In the genomic region with DNA sequence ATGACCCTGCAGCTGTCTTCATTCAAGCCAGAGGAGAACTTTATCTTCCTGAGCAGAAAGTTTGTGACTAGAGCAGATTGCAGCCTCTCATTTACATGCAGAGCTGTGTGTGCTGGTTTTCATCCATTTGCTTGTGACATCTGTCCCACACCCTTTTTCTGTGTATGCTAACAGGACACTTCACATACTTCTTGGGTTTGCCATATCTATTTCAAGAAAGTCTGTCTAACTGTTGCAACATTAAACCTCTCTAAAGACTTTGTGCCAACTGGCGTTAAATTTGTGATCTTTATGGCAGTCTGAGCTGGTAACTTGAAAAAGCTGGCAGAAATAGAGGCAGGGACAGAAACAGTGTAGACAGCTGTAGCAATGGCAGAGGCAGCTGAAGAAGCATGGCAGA, we compare ENCODE assay signal across 24 mouse cellular contexts.
DNase-seq lines count a peak whose midpoint lies in the region; ATAC-seq lines count a peak whose summit lies in the region.
"Had no signal": no experiment of that assay in that cellular context is flagged by ENCODE, and none has a peak within 500 bp of the region (broad histone marks: within the 10 kb centered on the region; RNA-seq: fewer than 3 reads in every experiment).

No protein-coding gene starts in this region.

- H3K9me3 ChIP-seq in embryonic facial prominence, embryonic 14.5 days (ENCODE audit: control insufficient read depth, low read length): no peaks in the 10 kb centered on the region
- no peaks in the 10 kb centered on the region for H3K9me3 ChIP-seq in embryonic facial prominence, embryonic 10.5 days
- H3K9me3 ChIP-seq: embryonic facial prominence, embryonic 13.5 days; forebrain, embryonic 15.5 days; heart, embryonic 15.5 days; intestine, embryonic 15.5 days; midbrain, embryonic 10.5 days had no signal

- 71% methylated on average over 1 of the region's 1 CpGs for whole genome bisulfite sequencing in embryonic facial prominence, embryonic 14.5 days
- WGBS in embryonic facial prominence, embryonic 10.5 days: 87% methylated on average over 1 of the region's 1 CpGs

- no peaks in the 10 kb centered on the region for H3K27me3 ChIP-seq in embryonic facial prominence, embryonic 14.5 days (replicated peaks; ENCODE audit: control insufficient read depth, insufficient read depth, low read length)
- no peaks in the 10 kb centered on the region for H3K27me3 ChIP-seq in embryonic facial prominence, embryonic 10.5 days (replicated peaks; ENCODE audit: low read depth, poor library complexity, severe bottlenecking)
- H3K27me3 ChIP-seq: embryonic facial prominence, embryonic 13.5 days; forebrain, embryonic 15.5 days; heart, embryonic 15.5 days; intestine, embryonic 15.5 days had no signal

- no peak overlapping the region for H3K27ac ChIP-seq in embryonic facial prominence, embryonic 14.5 days (replicated peaks; ENCODE audit: low read depth, low read length)
- H3K27ac ChIP-seq in embryonic facial prominence, embryonic 10.5 days (replicated peaks): no peak overlapping the region
- H3K27ac ChIP-seq: embryonic facial prominence, embryonic 13.5 days; forebrain, embryonic 15.5 days; heart, embryonic 15.5 days; intestine, embryonic 15.5 days; midbrain, embryonic 10.5 days had no signal

- peak; percentile 4 for DNase-seq in embryonic facial prominence, embryonic 14.5 days (ENCODE audit: low spot score)
- no peak for DNase-seq in embryonic facial prominence, embryonic 10.5 days (ENCODE audit: low spot score)
- peak; percentile 9 for DNase-seq in layer of hippocampus, adult 9-11 months
- no peak for DNase-seq in layer of hippocampus, postnatal 25 days (ENCODE audit: extremely low spot score in 1 of 2, low spot score in 1 of 2)
- peak; percentile 2 for DNase-seq in adipocyte (ENCODE audit: low spot score)
- DNase-seq in frontal cortex, postnatal 36 days (ENCODE audit: low spot score in 2 of 2): peak; percentile 8 to 64
- no peak for DNase-seq in embryo, embryonic 11 days
- DNase-seq in heart, postnatal 25 days (ENCODE audit: low spot score): no peak
- DNase-seq: adrenal gland, postnatal 36 days; cerebellum, adult 18-20 months; cerebellum, postnatal 14 days; gastrocnemius, postnatal 36 days; heart, postnatal 4 days; kidney, adult 8-10 months; kidney, postnatal 10 days; thymus, postnatal 36 days had no signal

- no peak overlapping the region for H3K9ac ChIP-seq in embryonic facial prominence, embryonic 14.5 days (ENCODE audit: low read depth, low read length)
- H3K9ac ChIP-seq: embryonic facial prominence, embryonic 13.5 days; forebrain, embryonic 15.5 days; heart, embryonic 15.5 days; intestine, embryonic 15.5 days had no signal

- no peak overlapping the region for H3K4me2 ChIP-seq in embryonic facial prominence, embryonic 14.5 days (ENCODE audit: low read depth, low read length)
- H3K4me2 ChIP-seq: embryonic facial prominence, embryonic 13.5 days; forebrain, embryonic 15.5 days; heart, embryonic 15.5 days; intestine, embryonic 15.5 days had no signal

- intact Hi-C loops in heart, postnatal 25 days (cut with DNase I): loop anchor here (10.0 kb wide), 1 partner anchor 108 kb away; no protein-coding TSS in a partner anchor

- H3K4me1 ChIP-seq in embryonic facial prominence, embryonic 14.5 days (ENCODE audit: control insufficient read depth, insufficient read depth, low read length): no peaks in the 10 kb centered on the region
- no peaks in the 10 kb centered on the region for H3K4me1 ChIP-seq in embryonic facial prominence, embryonic 10.5 days
- H3K4me1 ChIP-seq: embryonic facial prominence, embryonic 13.5 days; forebrain, embryonic 15.5 days; heart, embryonic 15.5 days; intestine, embryonic 15.5 days; midbrain, embryonic 10.5 days had no signal

- H3K4me3 ChIP-seq in embryonic facial prominence, embryonic 14.5 days (ENCODE audit: low read depth, low read length): no peak overlapping the region
- no peak overlapping the region for H3K4me3 ChIP-seq in embryonic facial prominence, embryonic 10.5 days
- H3K4me3 ChIP-seq: embryonic facial prominence, embryonic 13.5 days; forebrain, embryonic 15.5 days; heart, embryonic 15.5 days; intestine, embryonic 15.5 days; midbrain, embryonic 10.5 days; myocyte had no signal

- H3K36me3 ChIP-seq in embryonic facial prominence, embryonic 14.5 days (ENCODE audit: control insufficient read depth, insufficient read depth, low read length): no peaks in the 10 kb centered on the region
- H3K36me3 ChIP-seq in embryonic facial prominence, embryonic 10.5 days (replicated peaks): no peaks in the 10 kb centered on the region
- H3K36me3 ChIP-seq: embryonic facial prominence, embryonic 13.5 days; forebrain, embryonic 15.5 days; heart, embryonic 15.5 days; intestine, embryonic 15.5 days; midbrain, embryonic 10.5 days had no signal

- ATAC-seq in embryonic facial prominence, embryonic 14.5 days (ENCODE audit: low read depth): no peak; the same call in 1 of the 2 replicates
- ATAC-seq: forebrain, embryonic 15.5 days; hindbrain, embryonic 16.5 days; intestine, embryonic 15.5 days; midbrain, embryonic 16.5 days had no signal

Comparison
In these comparisons a context has a peak if more than half of its experiments do, and no peak if none do; other contexts are left out.
1. DNase-seq: peak in embryonic facial prominence, embryonic 14.5 days (single experiment), layer of hippocampus, adult 9-11 months (single experiment), adipocyte (single experiment) and frontal cortex, postnatal 36 days (2 of 2); none in embryonic facial prominence, embryonic 10.5 days (single experiment), layer of hippocampus, postnatal 25 days (0 of 2), embryo, embryonic 11 days (single experiment) and heart, postnatal 25 days (single experiment).